14 mouse cellular contexts compared by ENCODE assay signal in genomic region chr15:99669392-99669791, GRCm38 (mm10). TPM values are rescaled to one million over a fixed set of nuclear protein-coding genes. Genes with fewer than 3 reads are reported as not detected.
DNase-seq lines count a peak whose midpoint lies in the region; ATAC-seq and TF ChIP-seq lines count a peak whose summit lies in the region.
"Had no signal": no experiment of that assay in that cellular context is flagged by ENCODE, and none has a peak within 500 bp of the region (broad histone marks: within the 10 kb centered on the region; RNA-seq: fewer than 3 reads in every experiment).

No protein-coding gene starts in this region.

- WGBS in neural tube, embryonic 12.5 days: 0% methylated on average over 1 of the region's 1 CpGs
- 8% methylated on average over 1 of the region's 1 CpGs for WGBS in forebrain, embryonic 14.5 days
- 0% methylated on average over 1 of the region's 1 CpGs for WGBS in hindbrain, postnatal 0 days
- 0% methylated on average over 1 of the region's 1 CpGs for WGBS in neural tube, embryonic 15.5 days

- no peaks in the 10 kb centered on the region for H3K9me3 ChIP-seq in neural tube, embryonic 12.5 days
- H3K9me3 ChIP-seq in forebrain, embryonic 14.5 days (replicated peaks; ENCODE audit: control insufficient read depth, low read length): no peaks in the 10 kb centered on the region
- no peaks in the 10 kb centered on the region for H3K9me3 ChIP-seq in hindbrain, postnatal 0 days (ENCODE audit: low read length)
- no peaks in the 10 kb centered on the region for H3K9me3 ChIP-seq in neural tube, embryonic 15.5 days (replicated peaks)
- H3K9me3 ChIP-seq: limb, embryonic 13.5 days; liver, embryonic 15.5 days had no signal

- H3K4me2 ChIP-seq in neural tube, embryonic 12.5 days (replicated peaks): peak overlapping the region; percentile 93
- peak overlapping the region; percentile 4; the same call in 1 of the 2 replicates for H3K4me2 ChIP-seq in forebrain, embryonic 14.5 days (ENCODE audit: low read length)
- peak overlapping the region; percentile 80 for H3K4me2 ChIP-seq in hindbrain, postnatal 0 days (ENCODE audit: low read depth, low read length)
- H3K4me2 ChIP-seq in neural tube, embryonic 15.5 days: peak overlapping the region; percentile 80

- H3K27ac ChIP-seq in neural tube, embryonic 12.5 days: 0 out of 2 replicates have a peak overlapping the region, but pooled peaks have one; percentile 74
- no peak overlapping the region; the same call in 1 of the 2 replicates for H3K27ac ChIP-seq in forebrain, embryonic 14.5 days (ENCODE audit: low read depth, low read length)
- H3K27ac ChIP-seq in hindbrain, postnatal 0 days: peak overlapping the region; percentile 87; the same call in 1 of the 2 replicates
- H3K27ac ChIP-seq in neural tube, embryonic 15.5 days (replicated peaks): peak overlapping the region; percentile 94
- no peak overlapping the region for H3K27ac ChIP-seq in gastrocnemius, adult 2 months
- H3K27ac ChIP-seq: limb, embryonic 13.5 days; liver, embryonic 15.5 days had no signal

- H3K4me3 ChIP-seq in neural tube, embryonic 12.5 days: no peak overlapping the region
- no peak overlapping the region for H3K4me3 ChIP-seq in forebrain, embryonic 14.5 days (ENCODE audit: low read depth, low read length)
- no peak overlapping the region for H3K4me3 ChIP-seq in hindbrain, postnatal 0 days (ENCODE audit: low read length)
- H3K4me3 ChIP-seq in neural tube, embryonic 15.5 days (replicated peaks): peak overlapping the region; percentile 69
- H3K4me3 ChIP-seq in gastrocnemius, adult 2 months: no peak overlapping the region

- 0 out of 2 replicates have a peak overlapping the region, but pooled peaks have one; percentile 95 for H3K9ac ChIP-seq in neural tube, embryonic 12.5 days
- H3K9ac ChIP-seq in forebrain, embryonic 14.5 days (ENCODE audit: low read length): no peak overlapping the region
- no peak overlapping the region for H3K9ac ChIP-seq in hindbrain, postnatal 0 days (replicated peaks; ENCODE audit: low read length)
- peak overlapping the region; percentile 93; the same call in 1 of the 2 replicates for H3K9ac ChIP-seq in neural tube, embryonic 15.5 days (replicated peaks)
- H3K9ac ChIP-seq: liver, embryonic 15.5 days had no signal

- intact Hi-C loops in gastrocnemius, adult 2 months (cut with DNase I): loop anchor here (1.0 to 5.0 kb wide), 2 partner anchors 73 to 172 kb away; no protein-coding TSS in a partner anchor

- no peak for ATAC-seq in neural tube, embryonic 12.5 days (ENCODE audit: low FRiP score, low read depth)
- peak; percentile 11; the same call in 1 of the 2 replicates for ATAC-seq in forebrain, embryonic 14.5 days
- ATAC-seq in hindbrain, postnatal 0 days: no peak
- no peak for ATAC-seq in neural tube, embryonic 15.5 days (ENCODE audit: low FRiP score)

- TF ChIP-seq CTCF in hindbrain, postnatal 0 days (IDR thresholded peaks at IDR 0.05; ENCODE audit: low read depth): no peak
- no peak for TF ChIP-seq CTCF in gastrocnemius, adult 2 months (IDR thresholded peaks at IDR 0.05)

- peaks cover 4% of the 10 kb centered on the region; the same call in 1 of the 2 replicates for H3K36me3 ChIP-seq in neural tube, embryonic 12.5 days
- H3K36me3 ChIP-seq in forebrain, embryonic 14.5 days (ENCODE audit: control insufficient read depth, insufficient read depth, low read length): no peaks in the 10 kb centered on the region; the same call in 1 of the 2 replicates
- no peaks in the 10 kb centered on the region for H3K36me3 ChIP-seq in hindbrain, postnatal 0 days (ENCODE audit: insufficient read depth, low read length)
- no peaks in the 10 kb centered on the region for H3K36me3 ChIP-seq in neural tube, embryonic 15.5 days
- H3K36me3 ChIP-seq: limb, embryonic 13.5 days; liver, embryonic 15.5 days had no signal

- peaks cover 31% of the 10 kb centered on the region for H3K27me3 ChIP-seq in neural tube, embryonic 12.5 days (replicated peaks)
- H3K27me3 ChIP-seq in forebrain, embryonic 14.5 days (replicated peaks; ENCODE audit: control insufficient read depth, insufficient read depth, low read length): no peaks in the 10 kb centered on the region; the same call in 1 of the 2 replicates
- no peaks in the 10 kb centered on the region for H3K27me3 ChIP-seq in hindbrain, postnatal 0 days (ENCODE audit: insufficient read depth, low read length)
- H3K27me3 ChIP-seq in neural tube, embryonic 15.5 days (replicated peaks): no peaks in the 10 kb centered on the region

- H3K4me1 ChIP-seq in neural tube, embryonic 12.5 days: peaks cover 66% of the 10 kb centered on the region
- H3K4me1 ChIP-seq in forebrain, embryonic 14.5 days (ENCODE audit: control insufficient read depth, insufficient read depth, low read length): peaks cover 22% of the 10 kb centered on the region; the same call in 1 of the 2 replicates
- peaks cover 24% of the 10 kb centered on the region for H3K4me1 ChIP-seq in hindbrain, postnatal 0 days (ENCODE audit: insufficient read depth, low read length)
- peaks cover 80% of the 10 kb centered on the region for H3K4me1 ChIP-seq in neural tube, embryonic 15.5 days

- DNase-seq in neural tube, embryonic 10.5 days (ENCODE audit: extremely low spot score, low spot score): no peak
- DNase-seq in forebrain, embryonic 14.5 days (ENCODE audit: low spot score): peak; percentile 74
- DNase-seq in hindbrain, postnatal 0 days (ENCODE audit: low spot score): no peak
- DNase-seq in natural killer cell, adult 2 months (ENCODE audit: low spot score in 2 of 2): no peak
- DNase-seq in left cerebral cortex, adult 18-20 months (ENCODE audit: low spot score in 2 of 2): no peak
- DNase-seq in gastrocnemius, adult 2 months: no peak

RNA-seq across cellular contexts. Expression of gene Asic1, which starts 0.8 kb away (rescaled TPM):
- 54.3 and 62.6 TPM in 2 replicates for polyA plus RNA-seq in neural tube, embryonic 12.5 days (2016; fragmentation: Nextera tagmentation; extraction: Ambion mirVana)
- polyA plus RNA-seq in forebrain, embryonic 14.5 days (2014; fragmentation: Nextera tagmentation; extraction: Ambion mirVana): 15.6 and 18.9 TPM in 2 replicates
- 127 and 143 TPM in 2 replicates for total RNA-seq in hindbrain, postnatal 0 days (2014; rRNA removed)
- 32.0 and 37.1 TPM in 2 replicates for polyA plus RNA-seq in hindbrain, postnatal 0 days (2015; fragmentation: Nextera tagmentation; extraction: Ambion mirVana)
- polyA plus RNA-seq in neural tube, embryonic 15.5 days (2015; fragmentation: Nextera tagmentation; extraction: Ambion mirVana): 59.3 and 68.9 TPM in 2 replicates
- 10 to 100 TPM; 62.7 to 75.8 TPM for total RNA-seq in left cerebral cortex, adult 18-20 months (2021)
- total RNA-seq in gastrocnemius, adult 2 months (2021): under 1 TPM in 1 of 2 experiments, not detected in 1; 0.31 TPM

RNA-seq across cellular contexts. Expression of gene Racgap1, which starts 17.9 kb away (rescaled TPM):
- 207 and 218 TPM in 2 replicates for polyA plus RNA-seq in neural tube, embryonic 12.5 days (2016; fragmentation: Nextera tagmentation; extraction: Ambion mirVana)
- polyA plus RNA-seq in forebrain, embryonic 14.5 days (2014; fragmentation: Nextera tagmentation; extraction: Ambion mirVana): 74.2 and 78.9 TPM in 2 replicates
- 46.4 and 49.1 TPM in 2 replicates for total RNA-seq in hindbrain, postnatal 0 days (2014; rRNA removed)
- polyA plus RNA-seq in hindbrain, postnatal 0 days (2015; fragmentation: Nextera tagmentation; extraction: Ambion mirVana): 49.7 and 52.0 TPM in 2 replicates
- polyA plus RNA-seq in neural tube, embryonic 15.5 days (2015; fragmentation: Nextera tagmentation; extraction: Ambion mirVana): 59.4 and 84.9 TPM in 2 replicates
- total RNA-seq in left cerebral cortex, adult 18-20 months (2021): 10 to 100 TPM; 12.4 to 13.0 TPM
- total RNA-seq in gastrocnemius, adult 2 months (2021): under 1 TPM; 0.89 to 0.94 TPM

RNA-seq across cellular contexts. Expression of gene Smarcd1, which starts 32.5 kb away (rescaled TPM):
- polyA plus RNA-seq in neural tube, embryonic 12.5 days (2016; fragmentation: Nextera tagmentation; extraction: Ambion mirVana): 142 and 146 TPM in 2 replicates
- 90.7 and 98.1 TPM in 2 replicates for polyA plus RNA-seq in forebrain, embryonic 14.5 days (2014; fragmentation: Nextera tagmentation; extraction: Ambion mirVana)
- 74.0 and 89.4 TPM in 2 replicates for total RNA-seq in hindbrain, postnatal 0 days (2014; rRNA removed)
- 78.1 and 91.2 TPM in 2 replicates for polyA plus RNA-seq in hindbrain, postnatal 0 days (2015; fragmentation: Nextera tagmentation; extraction: Ambion mirVana)
- polyA plus RNA-seq in neural tube, embryonic 15.5 days (2015; fragmentation: Nextera tagmentation; extraction: Ambion mirVana): 80.2 and 91.5 TPM in 2 replicates
- 100 to 1,000 TPM; 149 to 156 TPM for total RNA-seq in left cerebral cortex, adult 18-20 months (2021)
- 1 to 10 TPM; 6.9 to 7.2 TPM for total RNA-seq in gastrocnemius, adult 2 months (2021)

RNA-seq across cellular contexts. Expression of gene Gm17349, which starts 35.9 kb away (rescaled TPM):
- not detected in 2 replicates for polyA plus RNA-seq in neural tube, embryonic 12.5 days (2016; fragmentation: Nextera tagmentation; extraction: Ambion mirVana)
- not detected in 2 replicates for polyA plus RNA-seq in forebrain, embryonic 14.5 days (2014; fragmentation: Nextera tagmentation; extraction: Ambion mirVana)
- not detected in 2 replicates for total RNA-seq in hindbrain, postnatal 0 days (2014; rRNA removed)
- polyA plus RNA-seq in hindbrain, postnatal 0 days (2015; fragmentation: Nextera tagmentation; extraction: Ambion mirVana): not detected in 2 replicates
- not detected in 2 replicates for polyA plus RNA-seq in neural tube, embryonic 15.5 days (2015; fragmentation: Nextera tagmentation; extraction: Ambion mirVana)
- total RNA-seq in left cerebral cortex, adult 18-20 months (2021): 1 to 10 TPM; 2.6 to 6.1 TPM
- 1 to 10 TPM in 1 of 2 experiments, not detected in 1; 1.0 TPM for total RNA-seq in gastrocnemius, adult 2 months (2021)
- total RNA-seq: megakaryocyte-erythroid progenitor cell, adult 5-6 weeks; neutrophil, adult 5-6 weeks had no signal
- polyA plus RNA-seq: heart, embryonic 16.5 days; limb, embryonic 13.5 days; liver, embryonic 15.5 days; testis, adult 2 months had no signal

RNA-seq across cellular contexts. Expression of gene Gpd1, which starts 47.9 kb away (rescaled TPM):
- polyA plus RNA-seq in neural tube, embryonic 12.5 days (2016; fragmentation: Nextera tagmentation; extraction: Ambion mirVana): 0.97 and 1.4 TPM in 2 replicates
- polyA plus RNA-seq in forebrain, embryonic 14.5 days (2014; fragmentation: Nextera tagmentation; extraction: Ambion mirVana): 0.77 and 1.2 TPM in 2 replicates
- total RNA-seq in hindbrain, postnatal 0 days (2014; rRNA removed): 2.8 and 3.7 TPM in 2 replicates
- polyA plus RNA-seq in hindbrain, postnatal 0 days (2015; fragmentation: Nextera tagmentation; extraction: Ambion mirVana): 2.5 TPM in 2 replicates
- polyA plus RNA-seq in neural tube, embryonic 15.5 days (2015; fragmentation: Nextera tagmentation; extraction: Ambion mirVana): 4.5 and 5.2 TPM in 2 replicates
- 10 to 100 TPM; 76.6 to 82.3 TPM for total RNA-seq in left cerebral cortex, adult 18-20 months (2021)
- total RNA-seq in gastrocnemius, adult 2 months (2021): 100 to 1,000 TPM; 381 to 575 TPM
- total RNA-seq: neutrophil, adult 5-6 weeks had no signal

Comparison
In these comparisons a context has a peak if more than half of its experiments do, and no peak if none do; other contexts are left out.
1. H3K27ac ChIP-seq: peak in neural tube, embryonic 12.5 days (single experiment), hindbrain, postnatal 0 days (single experiment) and neural tube, embryonic 15.5 days (single experiment); none in forebrain, embryonic 14.5 days (single experiment) and gastrocnemius, adult 2 months (single experiment).
2. H3K4me2 ChIP-seq: peak in every context shown above with its lines; median percentile 93 in neural tube, embryonic 12.5 days; 80 in hindbrain, postnatal 0 days; 80 in neural tube, embryonic 15.5 days; 4 in forebrain, embryonic 14.5 days.
3. H3K9ac ChIP-seq: peak in neural tube, embryonic 12.5 days (single experiment) and neural tube, embryonic 15.5 days (single experiment); none in forebrain, embryonic 14.5 days (single experiment) and hindbrain, postnatal 0 days (single experiment).